Mouse (Mus musculus) spleen, adult 2 months (tissue): ENCODE data around the gene Stk39.

Source experiments
- CTCF ChIP-seq: fragments of 200-500 bp; IDR thresholded peaks from 2 replicates; pipeline ENCODE4 v1.5.1; 2011; ENCODE audit warnings: mild to moderate bottlenecking, inconsistent platforms; ENCODE audit not compliant: insufficient read depth, insufficient read length, insufficient replicate concordance; ENCODE audit errors: extremely low read depth
- POLR2A ChIP-seq: fragments of 200-500 bp; IDR thresholded peaks from 2 replicates; pipeline ENCODE4 v1.6.1; 2011; ENCODE audit warnings: low read depth, low read length, inconsistent platforms

- TF ChIP-seq CTCF (no peak), POLR2A (no peak)
Measured at GRCm38 (mm10) chr2:68458115-68458514, 14.0 kb downstream of the Stk39 start.
